Mouse (Mus musculus): ENCODE measurements around the gene Ssh1. TPM values are rescaled to one million over a fixed set of nuclear protein-coding genes. Genes with fewer than 3 reads are reported as not detected.

Ssh1 gene
- total RNA-seq, 1 experiment from 2014 or later = 4.4 TPM

DNA sequence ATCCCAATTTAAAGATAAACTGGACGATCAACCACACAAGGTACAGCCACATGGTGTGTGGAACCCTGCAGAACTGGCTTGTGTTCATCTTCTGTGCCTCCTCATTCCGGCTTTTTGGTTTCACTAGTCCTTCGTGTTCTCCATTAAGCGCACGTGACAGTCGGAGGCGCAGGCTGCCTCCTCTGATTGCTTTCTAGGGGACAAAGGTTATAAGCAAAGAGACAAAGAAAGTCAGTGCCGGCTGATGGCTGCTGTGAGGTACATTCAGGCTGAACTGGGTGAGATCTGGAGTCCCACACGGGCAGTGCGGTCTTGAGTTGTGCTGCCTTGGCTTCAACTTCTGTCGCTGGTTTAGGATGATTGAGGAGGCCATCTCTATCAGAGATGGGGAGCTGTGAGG lies 10.9 kb upstream of the Ssh1 start:
- ATAC-seq (replicated peaks in 1 of 2; ENCODE audit: insufficient read depth in 1 of 2, low FRiP score in 2 of 2, low TSS enrichment in 1 of 2, low read depth in 1 of 2, poor library complexity in 2 of 2, severe bottlenecking in 2 of 2) = no peak

GRCm38 (mm10) chr5:114003542-114003941 lies 9.8 kb upstream of the Ssh1 start, which contains the start of gene Dao:
Dao (plus strand) TSS chr5:114003703.
- ATAC-seq (replicated peaks in 1 of 2; ENCODE audit: insufficient read depth in 1 of 2, low FRiP score in 2 of 2, low TSS enrichment in 1 of 2, low read depth in 1 of 2, poor library complexity in 2 of 2, severe bottlenecking in 2 of 2) = no peak

DNA sequence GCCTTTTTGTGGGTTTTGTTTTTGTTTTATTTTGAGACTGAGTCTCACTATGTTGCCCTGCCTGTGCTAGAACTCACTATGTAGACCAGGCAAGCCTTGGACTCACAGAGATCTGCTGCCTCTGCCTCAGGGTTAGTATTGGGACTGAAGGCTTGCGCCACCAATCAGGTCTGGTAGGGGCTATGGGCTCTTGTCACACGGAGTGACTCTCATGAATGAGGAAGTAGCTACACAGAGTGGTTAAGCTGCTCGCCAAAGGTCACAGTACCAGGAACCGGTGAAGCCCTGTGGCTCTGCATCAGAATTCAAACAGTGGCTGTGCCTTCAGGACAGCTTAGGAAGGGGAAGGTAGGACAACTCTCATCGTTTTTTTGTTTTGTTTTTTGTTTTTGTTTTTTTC lies 5.7 kb upstream of the Ssh1 start:
- peak; percentile 96 to 98 for ATAC-seq (replicated peaks in 1 of 2; ENCODE audit: insufficient read depth in 1 of 2, low FRiP score in 2 of 2, low TSS enrichment in 1 of 2, low read depth in 1 of 2, poor library complexity in 2 of 2, severe bottlenecking in 2 of 2)

GRCm38 (mm10) chr5:113996458-113996857 lies 2.8 kb upstream of the Ssh1 start:
- no peak for ATAC-seq (replicated peaks in 1 of 2; ENCODE audit: insufficient read depth in 1 of 2, low FRiP score in 2 of 2, low TSS enrichment in 1 of 2, low read depth in 1 of 2, poor library complexity in 2 of 2, severe bottlenecking in 2 of 2)

DNA sequence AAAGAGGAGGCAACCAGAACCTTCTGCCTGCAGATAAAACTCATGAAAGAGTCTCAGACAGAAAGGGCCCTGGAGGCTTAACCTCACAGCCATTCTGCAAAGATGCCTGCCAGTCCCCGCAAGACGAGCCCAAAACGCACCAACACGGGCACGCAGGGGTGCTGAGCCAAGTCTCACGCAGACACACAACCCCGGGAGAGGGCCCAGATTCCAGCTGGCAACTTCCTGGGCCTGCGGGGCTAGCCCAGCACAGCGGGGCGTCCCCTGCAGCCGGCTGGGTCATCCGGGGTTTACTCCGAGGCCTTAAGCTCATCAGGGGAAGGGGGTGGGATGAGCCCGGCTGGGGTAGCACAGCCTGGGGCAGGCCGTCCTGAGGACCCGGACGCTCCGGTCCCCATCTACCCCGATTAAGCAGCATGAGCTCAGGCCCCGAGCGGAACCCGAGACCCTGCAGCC lies 635 bp downstream of the Ssh1 start:
- peak in 1 of 2 experiments; percentile 8; a peak in 1 of 4 replicates for ATAC-seq (replicated peaks in 1 of 2; ENCODE audit: insufficient read depth in 1 of 2, low FRiP score in 2 of 2, low TSS enrichment in 1 of 2, low read depth in 1 of 2, poor library complexity in 2 of 2, severe bottlenecking in 2 of 2)

DNA sequence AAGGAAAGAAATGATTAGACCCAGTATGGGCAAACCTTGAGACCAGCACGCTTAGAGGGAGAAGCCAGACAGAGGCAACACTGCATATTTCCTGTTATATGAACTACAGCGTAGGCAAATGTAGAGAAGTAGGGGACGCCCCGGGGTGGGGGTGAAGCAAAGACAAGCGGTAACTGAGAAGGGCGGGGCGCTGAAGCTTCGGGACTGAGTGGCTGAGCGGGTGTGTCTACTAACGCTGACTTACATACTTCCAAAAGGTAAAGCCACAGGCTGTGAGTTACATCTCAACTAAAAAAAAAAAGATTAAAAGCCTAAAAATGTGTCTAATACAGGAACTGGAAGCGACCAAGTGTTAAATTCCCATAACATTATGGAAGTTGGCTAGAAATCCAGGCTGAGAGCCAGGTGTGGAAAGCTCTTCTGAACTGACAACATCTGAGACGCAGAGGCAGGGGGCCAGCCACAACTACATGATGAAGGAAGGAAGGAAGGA lies 1.3 kb downstream of the Ssh1 start:
- peak; percentile 71 to 76 for ATAC-seq (replicated peaks in 1 of 2; ENCODE audit: insufficient read depth in 1 of 2, low FRiP score in 2 of 2, low TSS enrichment in 1 of 2, low read depth in 1 of 2, poor library complexity in 2 of 2, severe bottlenecking in 2 of 2)

- no peak for ATAC-seq (replicated peaks in 1 of 2; ENCODE audit: insufficient read depth in 1 of 2, low FRiP score in 2 of 2, low TSS enrichment in 1 of 2, low read depth in 1 of 2, poor library complexity in 2 of 2, severe bottlenecking in 2 of 2)
These were observed 2.6 kb downstream of the Ssh1 start for GRCm38 (mm10) chr5:113991141-113991540.

GRCm38 (mm10) chr5:113990593-113990992 lies 3.1 kb downstream of the Ssh1 start:
- no peak for ATAC-seq (replicated peaks in 1 of 2; ENCODE audit: insufficient read depth in 1 of 2, low FRiP score in 2 of 2, low TSS enrichment in 1 of 2, low read depth in 1 of 2, poor library complexity in 2 of 2, severe bottlenecking in 2 of 2)

GRCm38 (mm10) chr5:113989437-113990024 lies 4.2 kb downstream of the Ssh1 start:
- ATAC-seq (replicated peaks in 1 of 2; ENCODE audit: insufficient read depth in 1 of 2, low FRiP score in 2 of 2, low TSS enrichment in 1 of 2, low read depth in 1 of 2, poor library complexity in 2 of 2, severe bottlenecking in 2 of 2) = no peak

- ATAC-seq (replicated peaks in 1 of 2; ENCODE audit: insufficient read depth in 1 of 2, low FRiP score in 2 of 2, low TSS enrichment in 1 of 2, low read depth in 1 of 2, poor library complexity in 2 of 2, severe bottlenecking in 2 of 2) = no peak
These were observed 7.3 kb downstream of the Ssh1 start for GRCm38 (mm10) chr5:113986182-113986961.

DNA sequence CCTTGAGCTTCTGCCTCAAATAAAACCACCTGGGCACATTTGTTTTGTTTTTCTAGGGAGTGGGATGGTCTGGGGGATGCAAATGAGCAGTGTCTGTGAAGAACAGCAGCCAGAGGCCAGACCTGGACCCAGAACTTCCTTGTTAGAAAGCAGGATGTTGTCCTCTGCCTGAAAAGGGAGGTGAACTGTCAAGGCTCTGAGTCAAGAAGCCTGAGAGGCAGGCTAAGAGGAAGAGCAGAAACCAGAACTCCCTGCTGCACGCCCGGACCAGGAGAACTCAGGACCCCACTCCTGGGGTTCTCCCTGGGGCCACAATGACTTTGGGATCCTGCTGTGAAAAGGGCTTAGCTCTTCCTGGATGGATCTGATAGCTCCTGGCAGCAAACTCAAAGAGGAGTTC lies 8.0 kb downstream of the Ssh1 start:
- ATAC-seq (replicated peaks in 1 of 2; ENCODE audit: insufficient read depth in 1 of 2, low FRiP score in 2 of 2, low TSS enrichment in 1 of 2, low read depth in 1 of 2, poor library complexity in 2 of 2, severe bottlenecking in 2 of 2) = no peak; a peak in 1 of 4 replicates

DNA sequence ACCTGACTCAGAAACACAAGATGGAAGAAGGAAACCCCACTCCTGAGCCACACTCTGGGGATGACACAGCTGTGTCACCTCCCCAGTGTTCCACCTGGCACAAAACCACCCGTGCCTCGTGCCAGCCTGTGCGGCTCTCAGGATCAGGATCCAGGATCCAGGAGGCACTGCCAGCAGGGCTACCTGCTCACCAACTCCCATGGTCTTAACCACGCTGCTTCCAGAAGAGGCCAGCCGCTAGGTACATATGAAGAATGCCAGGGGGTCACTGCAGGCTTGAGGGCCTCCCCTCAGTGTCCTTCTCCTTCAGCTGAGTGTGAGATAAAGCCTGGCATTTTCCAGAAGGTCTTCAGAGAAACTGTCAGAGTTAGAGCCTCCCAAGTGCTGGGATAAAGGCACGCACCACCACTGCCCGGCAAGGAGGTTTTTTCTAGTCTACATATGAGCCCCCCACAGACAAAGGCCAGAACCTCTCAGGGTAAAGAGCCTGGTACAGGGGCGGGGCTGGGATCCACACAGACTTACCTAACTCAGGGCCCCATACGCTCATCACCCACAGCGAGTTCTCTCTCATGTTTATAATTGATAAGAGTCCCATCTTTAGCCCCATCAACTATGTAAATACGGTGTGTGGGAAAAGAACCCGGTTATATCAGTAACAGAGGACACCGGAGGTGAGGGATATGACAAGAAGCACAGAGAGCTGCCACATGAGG lies 9.5 kb downstream of the Ssh1 start:
- ATAC-seq (replicated peaks in 1 of 2; ENCODE audit: insufficient read depth in 1 of 2, low FRiP score in 2 of 2, low TSS enrichment in 1 of 2, low read depth in 1 of 2, poor library complexity in 2 of 2, severe bottlenecking in 2 of 2) = no peak

DNA sequence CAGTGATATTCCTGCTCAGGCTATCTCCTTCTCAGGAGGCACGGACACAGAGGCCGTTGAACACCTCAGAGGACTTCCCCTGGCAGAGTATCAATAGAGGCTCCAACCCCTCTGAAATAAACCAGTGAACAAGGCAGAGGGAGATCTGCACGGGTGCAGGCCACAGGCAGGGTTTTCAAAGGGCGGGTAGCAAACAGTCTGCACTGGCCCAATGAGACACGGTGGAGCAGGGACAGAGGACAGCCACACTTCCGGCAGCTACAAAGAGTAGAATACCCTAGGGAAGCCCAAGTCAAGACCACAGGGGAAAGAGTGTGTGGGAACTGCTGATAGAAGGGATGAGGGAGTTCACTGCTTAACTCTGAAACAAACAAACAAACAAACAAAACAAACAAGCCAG lies 10.2 kb downstream of the Ssh1 start:
- no peak for ATAC-seq (replicated peaks in 1 of 2; ENCODE audit: insufficient read depth in 1 of 2, low FRiP score in 2 of 2, low TSS enrichment in 1 of 2, low read depth in 1 of 2, poor library complexity in 2 of 2, severe bottlenecking in 2 of 2)

GRCm38 (mm10) chr5:113981843-113982242 lies 11.9 kb downstream of the Ssh1 start:
- no peak for ATAC-seq (replicated peaks in 1 of 2; ENCODE audit: insufficient read depth in 1 of 2, low FRiP score in 2 of 2, low TSS enrichment in 1 of 2, low read depth in 1 of 2, poor library complexity in 2 of 2, severe bottlenecking in 2 of 2)

GRCm38 (mm10) chr5:113981171-113981570 lies 12.5 kb downstream of the Ssh1 start:
- ATAC-seq (replicated peaks in 1 of 2; ENCODE audit: insufficient read depth in 1 of 2, low FRiP score in 2 of 2, low TSS enrichment in 1 of 2, low read depth in 1 of 2, poor library complexity in 2 of 2, severe bottlenecking in 2 of 2) = no peak

GRCm38 (mm10) chr5:113980511-113980910 lies 13.2 kb downstream of the Ssh1 start:
- ATAC-seq (replicated peaks in 1 of 2; ENCODE audit: insufficient read depth in 1 of 2, low FRiP score in 2 of 2, low TSS enrichment in 1 of 2, low read depth in 1 of 2, poor library complexity in 2 of 2, severe bottlenecking in 2 of 2) = no peak

GRCm38 (mm10) chr5:113977309-113977708 lies 16.4 kb downstream of the Ssh1 start:
- no peak; a peak in 1 of 4 replicates for ATAC-seq (replicated peaks in 1 of 2; ENCODE audit: insufficient read depth in 1 of 2, low FRiP score in 2 of 2, low TSS enrichment in 1 of 2, low read depth in 1 of 2, poor library complexity in 2 of 2, severe bottlenecking in 2 of 2)

DNA sequence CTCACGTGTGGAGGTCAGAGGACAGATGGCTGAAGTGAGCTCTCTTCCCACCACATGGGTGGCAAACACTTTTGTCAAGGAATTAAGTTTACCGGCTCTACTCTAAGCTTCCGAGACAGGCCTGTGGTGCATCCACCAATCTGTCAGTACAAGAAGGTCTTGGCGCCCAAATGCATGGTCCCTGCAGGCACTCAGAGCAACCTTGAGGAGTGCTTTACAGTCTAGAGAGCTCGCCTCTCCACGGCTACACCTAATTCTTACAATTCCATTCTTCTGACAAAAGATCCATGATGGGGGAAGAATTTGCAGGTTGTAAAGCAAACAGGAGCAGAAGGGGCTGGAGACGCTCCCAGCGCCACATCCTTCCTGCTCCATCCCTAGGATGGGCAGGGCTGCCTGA lies 17.1 kb downstream of the Ssh1 start:
- ATAC-seq (replicated peaks in 1 of 2; ENCODE audit: insufficient read depth in 1 of 2, low FRiP score in 2 of 2, low TSS enrichment in 1 of 2, low read depth in 1 of 2, poor library complexity in 2 of 2, severe bottlenecking in 2 of 2) = no peak

Measured in hematopoietic stem cell, adult 5-6 weeks (primary cell).